Mouse (Mus musculus) spleen, postnatal 36 days (tissue): ENCODE measurements around the gene Hpse.

Source experiments
- DNase-seq, 2 experiments: peaks; one replicate each; pipeline ENCODE4 v3.0.0; 2022; ENCODE audit warnings: low spot score in 2 of 2, mixed read lengths in 1 of 2

The Hpse gene

DNA sequence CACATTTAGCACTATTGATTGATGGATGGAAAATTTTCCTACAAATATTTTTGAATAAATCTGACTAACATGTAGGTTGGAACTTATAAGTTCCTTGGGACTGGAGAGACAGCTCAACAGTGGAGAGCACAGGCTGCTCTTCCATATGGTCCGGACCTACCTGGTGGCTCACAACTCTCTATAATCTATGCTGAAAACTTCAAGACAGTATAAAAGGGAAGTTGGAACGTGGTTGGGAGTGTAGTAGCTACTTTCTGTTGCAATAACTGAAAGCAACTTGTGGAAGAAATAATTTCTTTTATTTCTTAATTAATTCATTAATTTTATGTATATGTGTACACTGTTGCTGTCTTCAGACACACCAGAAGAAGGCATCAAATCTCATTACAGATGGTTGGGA, 22.1 kb downstream of the Hpse start:
- no peak for DNase-seq

DNA sequence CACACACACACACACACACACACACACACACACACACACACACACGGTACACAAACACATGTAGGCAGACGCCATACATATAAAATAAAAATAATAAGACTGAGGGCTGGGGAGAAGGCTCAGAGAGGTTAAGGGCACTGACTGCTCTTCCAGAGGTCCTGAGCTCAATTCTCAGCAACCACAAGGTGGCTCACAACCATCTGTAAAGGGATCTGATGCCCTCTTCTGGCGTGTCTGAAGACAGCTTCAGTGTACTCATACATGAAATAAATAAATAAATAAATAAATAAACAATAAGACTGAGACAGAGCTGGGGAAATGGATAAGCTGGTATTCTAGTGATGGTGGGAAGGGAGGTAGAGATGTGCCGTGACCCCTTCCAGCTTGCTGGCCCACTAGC, 33.9 kb downstream of the Hpse start:
- no peak for DNase-seq

DNA sequence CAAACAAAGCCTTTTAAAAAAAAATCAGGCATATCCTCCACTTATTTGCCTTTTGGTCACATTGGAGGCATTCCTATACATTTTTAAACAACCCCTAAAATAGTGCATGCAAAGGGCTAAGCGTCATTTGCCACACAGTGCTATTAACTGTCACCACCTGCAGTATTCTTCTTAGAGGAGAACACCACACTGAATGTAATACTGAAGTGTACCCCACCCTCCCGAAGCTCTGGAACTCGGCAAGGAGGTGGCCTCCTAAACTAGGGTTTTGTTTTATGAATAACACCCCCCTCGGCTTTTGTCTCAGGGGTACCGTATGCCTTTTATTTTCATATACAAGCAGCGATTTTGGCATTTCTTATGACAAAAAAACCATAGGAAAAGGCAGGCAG, 39.0 kb downstream of the Hpse start:
- DNase-seq, result no peak

DNA sequence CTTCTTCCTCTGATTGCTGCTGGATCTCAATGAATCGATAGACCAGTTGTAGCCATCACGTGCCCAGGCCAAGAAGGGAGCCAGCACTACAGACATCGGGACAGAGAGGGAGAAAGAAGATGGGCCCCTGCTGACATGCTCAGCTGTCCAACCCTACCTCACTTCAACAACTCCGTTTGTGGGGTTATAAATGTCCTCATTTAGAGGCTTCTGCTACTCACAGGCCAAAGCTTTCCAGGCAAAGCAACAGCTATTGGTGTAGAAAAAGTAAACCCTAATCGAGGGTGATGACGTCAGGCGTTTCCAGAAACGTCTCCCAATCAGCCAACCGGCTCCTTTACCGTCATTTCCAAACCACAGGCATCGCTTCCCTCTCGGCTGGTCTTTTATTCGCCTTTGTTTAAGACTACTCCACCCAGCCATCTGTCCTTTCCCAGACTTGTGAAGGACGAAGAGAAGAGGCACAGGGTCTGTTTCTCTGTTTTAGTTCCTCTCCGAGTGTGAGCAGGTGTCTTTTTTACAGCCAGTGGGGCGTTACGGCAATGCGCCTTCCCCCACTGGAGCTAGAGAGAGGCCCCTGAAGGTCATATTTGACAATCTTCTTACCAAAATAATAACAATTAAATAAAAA, 39.5 kb downstream of the Hpse start:
- DNase-seq, result peak; percentile 66 to 67

- DNase-seq, result peak; percentile 82 to 86
Observed at GRCm38 (mm10) chr5:100674711-100675376, 44.7 kb downstream of the Hpse start, which contains the start of gene Coq2. Gene Coq2, minus strand, starts transcription at chr5:100675140.

GRCm38 (mm10) chr5:100673745-100674486, 45.6 kb downstream of the Hpse start:
- peak; percentile 82 to 85 for DNase-seq

DNA sequence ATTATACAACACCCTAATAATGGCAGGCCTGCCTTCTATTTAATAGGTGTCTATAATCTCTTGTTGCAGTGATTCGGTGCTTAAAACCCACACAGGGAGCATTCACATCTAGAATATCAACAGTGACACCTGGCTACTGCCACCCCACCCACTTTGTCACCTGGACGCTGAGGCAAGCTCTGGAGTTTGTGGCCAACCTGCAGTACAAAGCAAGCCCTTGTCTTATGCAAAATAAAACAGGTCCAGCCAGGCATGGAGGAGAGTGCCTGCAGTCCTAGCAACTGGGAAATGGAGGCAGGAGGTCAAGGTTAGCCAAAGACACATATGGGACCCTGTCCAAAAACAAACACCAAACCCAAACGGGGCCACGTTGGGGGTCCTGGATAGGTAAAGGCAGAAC, 47.1 kb downstream of the Hpse start:
- no peak for DNase-seq

- DNase-seq, result no peak
Observed at GRCm38 (mm10) chr5:100671897-100672296, 47.6 kb downstream of the Hpse start.

DNA sequence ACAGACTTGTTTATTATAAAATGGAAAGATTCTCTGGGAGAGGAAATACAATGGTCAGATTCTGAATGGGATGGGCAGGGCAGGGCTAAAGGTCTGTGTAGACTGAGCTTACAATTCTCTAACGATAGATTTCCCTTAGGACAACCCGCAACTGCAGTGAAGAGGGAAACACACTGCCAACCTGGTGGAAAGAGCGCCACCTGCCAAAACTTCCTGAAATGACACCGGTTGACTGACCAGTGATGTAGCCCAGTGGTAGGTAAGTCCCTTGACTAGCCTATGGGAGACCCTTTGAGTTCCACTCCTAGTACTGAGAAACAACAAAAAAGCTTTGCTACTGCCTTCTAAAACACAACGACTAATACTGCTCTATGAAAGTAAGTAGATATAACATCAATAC, 48.1 kb downstream of the Hpse start:
- DNase-seq, result peak; percentile 44 to 49

DNA sequence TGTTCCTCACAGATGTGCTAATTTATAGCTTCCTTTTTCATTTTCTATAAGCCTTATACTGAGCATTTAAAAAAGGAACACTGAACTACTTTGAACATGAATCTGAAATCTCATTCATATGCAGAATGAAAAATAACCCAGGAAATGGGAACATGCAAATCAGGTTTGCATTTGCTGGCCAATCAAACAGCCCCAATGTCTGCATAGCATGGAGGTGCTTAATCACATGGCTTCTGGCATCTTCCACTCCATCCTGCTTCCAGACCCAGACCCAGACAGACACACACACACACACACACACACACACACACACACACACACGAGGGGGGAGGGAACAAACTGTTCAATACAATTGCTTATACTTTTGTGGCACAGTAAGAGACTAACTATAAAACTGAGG, 52.6 kb downstream of the Hpse start:
- no peak for DNase-seq

GRCm38 (mm10) chr5:100663854-100664253, 55.7 kb downstream of the Hpse start:
- DNase-seq, result peak; percentile 72 to 73

DNA sequence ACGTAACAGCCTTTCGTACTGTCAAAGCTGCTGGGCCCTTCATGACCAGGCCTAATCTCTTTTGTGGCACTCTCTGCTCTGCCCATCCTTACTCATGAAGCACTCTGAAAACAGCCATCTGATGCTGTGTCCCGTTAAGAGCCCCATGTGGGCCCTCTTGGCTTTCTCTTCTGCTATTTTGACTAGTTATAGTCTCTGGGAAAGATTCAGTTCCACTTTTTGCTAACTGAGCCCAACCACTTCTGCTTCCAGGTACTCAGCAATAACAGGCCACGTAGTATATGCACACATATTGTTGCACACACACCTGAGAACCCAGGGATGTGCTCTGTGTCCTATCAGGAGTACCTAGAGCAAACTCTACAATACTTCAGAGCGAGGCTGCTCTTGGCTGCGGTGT, 56.5 kb downstream of the Hpse start:
- DNase-seq, result peak; percentile 80 to 87

GRCm38 (mm10) chr5:100658460-100658859, 61.1 kb downstream of the Hpse start:
- DNase-seq, result peak in 1 of 2 experiments; percentile 47

DNA sequence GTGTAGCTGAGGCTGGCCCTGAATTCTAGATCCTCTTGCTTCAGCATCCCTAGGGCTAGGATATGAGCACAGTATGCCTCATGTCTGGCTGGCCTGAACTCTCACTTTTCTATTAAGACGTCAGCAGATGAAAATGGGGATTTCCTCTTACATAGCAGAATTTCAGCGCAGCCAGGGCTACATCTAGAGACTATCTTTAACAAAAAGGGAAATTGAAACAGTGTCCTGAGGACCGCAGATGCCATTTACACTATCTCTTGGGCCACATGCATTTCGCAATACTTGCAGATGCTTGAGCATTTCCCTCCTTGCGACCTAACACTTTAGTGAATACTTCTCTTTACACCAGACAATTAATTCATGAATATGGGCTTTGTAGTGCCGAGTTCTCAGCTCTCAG, 63.2 kb downstream of the Hpse start:
- peak; percentile 54 to 68 for DNase-seq

DNA sequence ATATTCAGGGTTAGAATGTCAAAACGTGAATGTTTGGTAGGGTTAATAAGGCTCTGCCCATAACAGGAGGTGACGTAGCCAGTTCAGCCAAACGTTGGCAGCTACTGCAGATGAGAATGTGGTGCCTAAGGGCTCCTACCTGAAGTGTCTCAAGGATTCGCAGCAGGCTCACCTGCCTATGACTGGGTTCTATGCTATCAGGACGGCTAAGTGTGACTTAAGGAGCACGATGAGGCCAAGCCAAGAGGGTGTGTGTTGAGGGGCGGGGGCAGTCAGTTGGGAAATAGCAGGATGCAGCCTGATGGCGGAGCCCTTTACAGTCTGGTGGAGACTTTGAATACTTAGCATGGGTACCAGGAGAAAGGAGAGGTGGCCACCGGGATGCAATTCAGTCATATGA, 67.2 kb downstream of the Hpse start:
- DNase-seq, result no peak

GRCm38 (mm10) chr5:100651486-100651885, 68.0 kb downstream of the Hpse start:
- no peak for DNase-seq

- no peak for DNase-seq
Observed at GRCm38 (mm10) chr5:100650969-100651368, 68.5 kb downstream of the Hpse start.

DNA sequence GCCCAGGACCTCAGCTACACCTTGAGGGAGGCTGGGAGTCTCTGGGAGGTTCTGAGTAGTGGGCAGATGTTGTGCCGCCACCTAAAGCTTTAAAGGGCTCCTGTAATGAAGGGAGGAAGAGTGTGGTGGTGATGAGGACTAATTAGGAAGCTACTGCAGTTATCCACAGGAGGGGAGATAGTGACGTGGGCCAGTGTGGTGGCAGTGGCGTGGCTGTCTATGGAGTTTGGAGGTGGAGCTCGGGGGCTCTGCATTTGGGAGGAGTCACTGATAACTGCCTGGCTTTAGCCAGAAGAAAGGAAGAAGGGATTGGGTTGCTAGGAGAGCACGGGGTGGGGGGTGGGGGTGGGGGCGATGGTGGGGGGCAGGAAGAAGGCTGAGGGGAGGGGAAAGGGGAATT, 71.0 kb downstream of the Hpse start:
- DNase-seq, result no peak

DNA sequence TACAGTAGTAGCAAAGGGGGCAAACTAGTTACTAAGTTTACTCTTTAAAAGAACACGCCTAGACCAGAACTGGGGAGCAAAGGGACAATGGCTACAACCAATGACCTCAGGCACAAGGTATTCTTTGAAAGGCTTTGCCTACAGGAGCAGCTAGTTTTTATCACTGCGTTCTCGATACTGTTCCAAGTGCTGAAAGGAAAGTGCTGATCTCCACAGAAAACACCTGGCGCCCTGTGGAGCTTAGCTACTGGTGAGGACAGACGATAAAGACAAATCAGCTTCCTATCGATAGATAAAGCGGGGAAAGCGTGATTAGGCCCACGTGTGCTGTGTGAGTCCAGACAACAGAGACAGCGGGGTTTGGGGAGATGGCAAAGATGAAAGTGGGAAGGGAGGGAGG, 71.5 kb downstream of the Hpse start:
- no peak for DNase-seq

DNA sequence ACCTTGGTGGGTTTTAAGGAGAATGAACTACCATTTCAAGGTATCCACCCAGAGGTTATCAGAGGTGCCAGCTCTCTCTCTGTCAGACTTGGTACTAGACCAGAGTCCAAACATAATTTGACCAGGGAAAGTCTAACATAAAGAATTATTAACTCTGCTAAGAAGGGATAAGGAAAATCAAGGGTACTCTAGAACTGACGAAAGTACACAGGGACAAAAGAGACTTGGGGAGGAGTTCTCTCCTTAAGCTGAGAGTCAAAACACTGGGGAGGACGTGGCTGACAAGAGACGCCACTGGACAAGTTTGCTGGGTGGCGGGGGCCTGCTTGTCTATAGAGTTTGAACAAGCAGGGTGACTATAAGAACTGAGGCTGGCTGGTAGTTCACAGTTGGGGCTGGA, 73.0 kb downstream of the Hpse start:
- DNase-seq, result no peak

- DNase-seq, result peak; percentile 80 to 83
Observed at GRCm38 (mm10) chr5:100643991-100644535, 75.5 kb downstream of the Hpse start.

DNA sequence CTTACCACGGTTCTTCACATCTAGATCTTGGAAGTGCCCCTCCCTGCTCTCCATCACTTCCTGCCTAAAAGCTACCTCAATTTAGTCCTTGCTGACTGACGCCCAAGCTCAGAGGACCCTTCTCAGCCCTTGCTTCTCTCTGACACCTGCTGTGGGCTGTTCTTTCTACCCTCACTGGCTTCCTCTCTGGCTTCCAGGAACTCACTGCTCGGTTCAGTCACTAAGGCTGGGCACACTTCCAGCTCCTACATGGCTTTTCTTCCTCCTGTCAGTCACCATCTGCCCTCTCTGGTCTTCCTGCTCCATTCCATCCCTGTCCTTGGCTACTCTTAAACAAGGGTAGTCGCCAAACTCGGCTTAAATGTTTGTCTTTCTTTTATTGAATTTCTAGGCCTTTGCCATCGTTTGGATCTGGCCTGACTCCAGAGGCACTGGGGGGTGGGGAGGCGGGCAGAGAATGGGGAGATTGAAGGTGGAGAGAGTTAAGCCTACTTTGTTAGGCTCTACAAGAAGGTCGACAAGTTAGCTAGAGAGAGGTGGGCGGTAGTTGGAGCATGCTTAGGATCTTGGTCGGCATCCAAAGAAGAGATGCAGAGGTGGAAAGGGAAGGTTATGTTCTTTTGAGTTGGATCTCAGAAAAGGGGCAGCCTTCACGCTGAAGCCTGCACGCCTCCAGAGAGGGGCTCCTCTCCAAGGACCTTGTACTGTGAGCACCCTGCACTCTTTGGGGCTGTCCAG, 76.1 kb downstream of the Hpse start:
- DNase-seq, result peak; percentile 68 to 72
